Mouse (Mus musculus) thymus, postnatal 0 days (tissue): ENCODE measurements around the gene Cldn5. TPM values are rescaled to one million over a fixed set of nuclear protein-coding genes. Genes with fewer than 3 reads are reported as not detected.

ENCODE experiments used
- DNase-seq: peaks from one replicate; pipeline ENCODE4 v3.0.0-alpha.2; 2015; ENCODE audit warnings: low spot score
- polyA plus RNA-seq: library from polyadenylated mRNA; unstranded; fragments of >200 nt; fragmentation: Nextera tagmentation; extraction: Ambion mirVana; gene quantifications from 2 replicates; pipeline ENCODE4 v1.2.1, GENCODE M21; 2015

Cldn5 gene
- polyA plus RNA-seq, 1 experiment from 2014 or later: 23.6 TPM

DNA sequence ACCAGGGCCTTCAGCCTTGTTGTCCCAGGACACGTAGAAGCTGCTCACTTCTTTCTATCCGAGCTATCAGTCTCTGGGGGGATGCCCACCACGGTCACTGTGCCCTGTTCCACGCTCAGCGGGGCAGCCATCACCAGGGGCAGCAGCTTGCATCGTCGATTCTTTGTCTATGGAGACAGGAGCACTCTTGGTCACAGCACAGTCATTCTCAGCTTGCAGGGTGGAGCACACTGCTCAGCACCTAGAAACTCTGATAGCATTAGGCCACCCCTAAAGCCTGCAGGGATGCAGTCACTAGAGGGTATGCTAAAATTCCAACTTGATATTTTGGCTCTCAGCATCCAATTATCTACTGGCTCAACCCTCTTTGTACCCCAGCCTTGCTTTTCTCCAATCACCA is 8.4 kb downstream of the Cldn5 start:
- DNase-seq: no peak

GRCm38 (mm10) chr16:18785485-18785884 is 8.8 kb downstream of the Cldn5 start:
- no peak for DNase-seq

GRCm38 (mm10) chr16:18786652-18787051 is 10.0 kb downstream of the Cldn5 start:
- DNase-seq: no peak

GRCm38 (mm10) chr16:18788627-18789406 is 12.2 kb downstream of the Cldn5 start:
- DNase-seq: no peak

- DNase-seq: no peak
Observed at GRCm38 (mm10) chr16:18795223-18795899, 18.7 kb downstream of the Cldn5 start.

DNA sequence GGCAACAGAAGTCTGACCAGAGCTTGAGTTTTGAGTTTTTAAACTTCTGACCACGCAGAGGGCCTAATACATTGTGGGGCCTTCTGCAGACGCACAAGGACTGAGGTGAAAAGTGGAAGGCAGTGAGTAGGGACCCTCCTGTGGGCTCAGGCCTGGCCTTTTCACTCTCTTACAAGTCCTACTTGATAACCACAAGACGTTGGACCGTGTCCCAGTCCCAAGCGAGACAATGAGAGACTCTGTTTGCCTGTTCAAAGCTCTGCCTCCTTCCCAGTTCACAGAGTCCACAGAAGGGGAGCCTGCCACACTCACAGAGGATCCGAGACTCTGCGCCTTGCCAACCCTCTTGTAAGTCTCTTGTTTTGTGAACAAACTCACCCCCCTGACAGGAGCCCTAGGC is 20.0 kb downstream of the Cldn5 start:
- DNase-seq: no peak

GRCm38 (mm10) chr16:18798151-18798550 is 21.5 kb downstream of the Cldn5 start:
- no peak for DNase-seq

DNA sequence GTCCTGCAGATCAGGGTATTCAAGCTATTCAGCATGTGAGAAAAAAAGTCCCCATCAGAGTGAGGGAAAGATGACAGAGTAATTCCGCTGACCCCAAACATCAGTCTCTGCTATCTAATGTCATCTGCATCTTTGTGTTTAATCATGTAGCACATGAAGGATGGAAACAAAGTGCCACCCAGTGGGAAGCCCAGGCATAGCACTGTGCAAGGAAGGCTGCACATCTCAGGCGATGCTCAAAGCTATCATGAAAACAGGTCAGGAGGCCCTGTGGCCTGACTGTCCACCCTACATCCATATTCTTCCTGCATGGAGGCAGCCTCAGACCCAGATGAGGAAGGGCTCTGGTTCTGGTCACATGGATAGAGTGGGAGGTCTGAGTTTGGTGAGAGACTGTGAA is 22.2 kb downstream of the Cldn5 start:
- no peak for DNase-seq

DNA sequence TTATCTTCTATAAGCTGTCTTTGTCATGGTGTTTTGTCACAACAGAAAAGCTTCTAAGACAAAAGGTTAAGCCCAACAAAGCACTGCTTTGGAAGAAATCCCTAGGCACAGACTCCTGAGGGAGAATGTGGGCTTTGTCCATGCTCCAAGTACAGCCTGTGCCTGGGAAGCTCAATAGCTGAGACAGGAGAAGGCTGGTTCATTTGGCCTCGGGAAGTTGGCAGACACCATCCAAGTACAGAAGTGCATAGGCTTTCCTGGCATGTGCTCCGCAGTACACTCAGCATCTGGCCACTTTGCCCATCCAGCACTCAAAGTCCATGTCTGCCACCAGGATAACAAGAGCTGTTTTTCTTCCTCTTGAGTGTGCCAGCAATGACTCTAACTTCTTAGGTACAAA is 29.1 kb downstream of the Cldn5 start:
- no peak for DNase-seq

- DNase-seq: no peak
Observed at GRCm38 (mm10) chr16:18809001-18809400, 32.4 kb downstream of the Cldn5 start.

DNA sequence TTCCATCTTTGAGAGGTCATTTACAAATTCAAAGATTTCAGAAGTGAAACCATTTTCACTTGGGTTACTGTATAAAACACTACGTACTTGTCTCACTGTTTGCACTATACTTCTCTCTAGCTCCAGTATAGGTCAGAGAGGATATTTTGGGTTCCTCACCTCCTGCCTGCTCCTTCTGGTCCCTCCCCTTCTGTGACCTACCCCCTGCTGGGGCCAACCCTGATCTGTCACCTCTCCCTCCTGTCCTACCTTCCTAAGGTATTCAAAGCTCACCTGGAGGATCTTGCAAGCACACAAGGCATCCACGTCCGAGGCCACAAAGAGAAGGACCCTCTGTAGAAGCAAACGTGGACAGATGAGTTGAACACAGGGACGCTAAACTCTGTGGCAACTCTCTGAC is 34.4 kb downstream of the Cldn5 start:
- DNase-seq: no peak

GRCm38 (mm10) chr16:18811468-18812384 is 35.1 kb downstream of the Cldn5 start, which contains the start of the genes Ufd1 and Cdc45:
Gene Ufd1 (plus strand): TSS chr16:18811779.
Gene Cdc45 (minus strand): TSS chr16:18811987.
- DNase-seq: peak; percentile 93

DNA sequence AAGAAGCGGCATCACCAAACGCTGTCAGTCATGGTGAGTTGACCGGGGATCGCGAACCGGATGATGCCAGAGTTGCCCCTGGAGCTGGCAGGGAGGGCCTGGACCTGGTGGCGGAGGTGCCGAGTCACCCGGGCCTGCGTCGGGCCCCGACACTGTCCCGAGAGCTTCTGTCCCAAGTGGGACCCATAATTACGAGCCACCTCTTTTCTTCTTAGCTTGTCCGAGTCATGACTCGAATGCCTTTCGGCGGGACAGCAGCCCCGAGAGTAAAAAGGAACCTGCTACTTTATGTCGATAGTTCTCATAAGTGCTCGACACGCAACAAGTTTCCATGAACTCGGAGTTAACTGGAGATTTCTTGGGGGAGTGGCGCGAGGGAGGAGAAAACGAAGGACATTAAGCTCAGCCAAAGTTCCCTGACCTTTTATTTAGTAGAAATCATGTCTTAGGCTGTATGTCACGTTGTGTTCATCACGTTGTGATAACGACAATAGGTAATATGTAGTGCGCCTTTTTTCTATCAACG is 35.8 kb downstream of the Cldn5 start:
- no peak for DNase-seq

DNA sequence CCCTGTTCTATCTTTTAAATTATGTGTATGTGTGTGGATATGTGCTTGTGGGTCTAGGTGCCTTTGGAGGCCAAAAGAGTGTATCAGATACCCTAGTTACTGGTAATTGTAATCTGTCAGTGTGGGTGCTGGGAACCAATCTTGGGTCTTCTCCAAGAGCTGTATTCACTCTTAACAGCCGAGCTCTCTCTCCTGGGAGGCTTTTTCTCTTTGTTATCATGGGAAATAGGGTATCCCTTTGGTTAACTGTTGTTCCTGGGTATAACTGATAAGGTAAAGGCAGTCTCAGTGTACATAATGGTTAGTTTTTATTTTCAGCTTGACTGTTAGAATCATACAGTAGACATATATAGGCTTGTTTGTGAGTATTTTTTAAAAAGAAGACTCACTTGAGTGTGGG is 45.7 kb downstream of the Cldn5 start:
- no peak for DNase-seq

DNA sequence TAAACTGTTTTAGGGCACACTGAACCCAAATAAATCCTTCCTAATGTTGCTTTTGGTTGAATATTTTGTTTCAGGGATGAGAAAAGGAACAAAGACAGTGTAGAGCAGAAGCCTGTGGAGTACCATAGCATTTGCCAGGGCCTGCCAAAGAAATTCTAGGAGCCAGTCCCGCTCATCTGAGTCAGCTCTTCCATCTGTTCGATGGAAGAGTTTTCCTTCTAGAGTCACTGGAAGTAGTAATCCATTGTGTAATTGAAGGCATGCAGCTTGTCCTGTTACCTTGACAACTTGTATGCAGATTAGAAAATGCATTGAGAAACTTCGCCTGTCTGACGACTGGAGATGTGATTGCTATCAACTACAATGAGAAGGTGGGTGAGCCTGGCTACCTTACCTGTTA is 46.3 kb downstream of the Cldn5 start:
- no peak for DNase-seq

Other genes starting within 250 kb of the Cldn5 start
- gene Tbx1, start 186.2 kb upstream of the Cldn5 start, polyA plus RNA-seq: 0.24 and 0.25 TPM in 2 replicates
- gene Gp1bb, start 154.4 kb upstream of the Cldn5 start, polyA plus RNA-seq: 0.71 and 0.78 TPM in 2 replicates
- not detected in 2 replicates for gene Gm49601, start 150.4 kb upstream of the Cldn5 start, polyA plus RNA-seq
- 1.7 TPM in 2 replicates for gene Sept5, start 146.9 kb upstream of the Cldn5 start, polyA plus RNA-seq
- gene Ufd1, start 34.9 kb downstream of the Cldn5 start, polyA plus RNA-seq: 98.8 and 111 TPM in 2 replicates
- 60.7 and 68.5 TPM in 2 replicates for gene Cdc45, start 35.1 kb downstream of the Cldn5 start, polyA plus RNA-seq
- gene 2510002D24Rik, start 59.7 kb downstream of the Cldn5 start, polyA plus RNA-seq: 19.5 and 34.3 TPM in 2 replicates
- not detected in 2 replicates for gene Gm28539, start 59.7 kb downstream of the Cldn5 start, polyA plus RNA-seq
- 123 and 126 TPM in 2 replicates for gene Mrpl40, start 100.0 kb downstream of the Cldn5 start, polyA plus RNA-seq
- gene Hira, start 100.2 kb downstream of the Cldn5 start, polyA plus RNA-seq: 12.7 and 16.4 TPM in 2 replicates